Mouse (Mus musculus) limb, embryonic 10.5 days (tissue): Measurements from ENCODE around the gene Gmeb1. TPM values are rescaled to one million over a fixed set of nuclear protein-coding genes. Genes with fewer than 3 reads are reported as not detected.
"Not testable (repeated sequence)": the region's sequence is repeated elsewhere in the genome, so short reads cannot be mapped to it uniquely, and the experiment has no call there.

ENCODE experiments used
- DNase-seq: peaks from one replicate; pipeline ENCODE4 v3.0.0-alpha.2; 2017; ENCODE audit warnings: low spot score
- H3K27ac ChIP-seq: fragments of 300-500 bp; sonication (generic); 2 replicates; pipeline ENCODE4 v1.5.1; 2016; ENCODE audit warnings: mild to moderate bottlenecking
- H3K27me3 ChIP-seq: fragments of 300-500 bp; sonication (generic); 2 replicates; pipeline ENCODE4 v1.6.1; 2016; ENCODE audit warnings: low read depth, mild to moderate bottlenecking; ENCODE audit not compliant: poor library complexity, severe bottlenecking
- H3K36me3 ChIP-seq: fragments of 300-500 bp; sonication (generic); 2 replicates; pipeline ENCODE4 v1.6.1; 2016; ENCODE audit warnings: mild to moderate bottlenecking, moderate library complexity
- H3K4me1 ChIP-seq: fragments of 300-500 bp; sonication (generic); 2 replicates; pipeline ENCODE4 v1.6.1; 2016
- H3K4me3 ChIP-seq: fragments of 300-500 bp; sonication (generic); 2 replicates; pipeline ENCODE4 v1.5.1; 2016; ENCODE audit warnings: mild to moderate bottlenecking, moderate library complexity
- H3K9me3 ChIP-seq: fragments of 300-500 bp; sonication (generic); replicated peaks from 2 replicates; pipeline ENCODE4 v1.6.1; 2016; ENCODE audit warnings: mild to moderate bottlenecking
- WGBS: fragments of 180-500 bp; shearing (Covaris S2); methylation state at CpG from one replicate; pipeline ENCODE4 v1.1.7; 2016; 5-methylcytosine and 5-hydroxymethylcytosine counted together
- polyA plus RNA-seq: library from polyadenylated mRNA; unstranded; fragments of >200 nt; fragmentation: Nextera tagmentation; extraction: Ambion mirVana; gene quantifications from 2 replicates; pipeline ENCODE4 v1.2.1, GENCODE M21; 2016

The Gmeb1 gene
- 48.2 and 49.0 TPM in 2 replicates for polyA plus RNA-seq

GRCm38 (mm10) chr4:132261514-132262357, at the start of gene Gmeb1:
Gene Gmeb1 (minus strand): TSS chr4:132261602.
- Histone ChIP-seq H3K36me3 (no peaks in the 10 kb centered on the region), H3K4me1 (peaks cover 25% of the 10 kb centered on the region), H3K27me3 (no peaks in the 10 kb centered on the region), H3K27ac (peak within 1 kb of the TSS; percentile 99), H3K4me3 (peak within 1 kb of the TSS; percentile 91), H3K9me3 (no peaks in the 10 kb centered on the region)
- peak; percentile 89 for DNase-seq
- WGBS = 20% methylated on average over 46 of the region's 49 CpGs

GRCm38 (mm10) chr4:132309849-132310472, 48.6 kb upstream of the Gmeb1 start:
- DNase-seq = peak; percentile 43
- Histone ChIP-seq H3K36me3 (peaks cover 57% of the 10 kb centered on the region), H3K9me3 (no peaks in the 10 kb centered on the region), H3K4me1 (peaks cover 9% of the 10 kb centered on the region), H3K27ac (0 out of 2 replicates have a peak overlapping the region, but pooled peaks have one; percentile 6), H3K4me3 (peak overlapping the region; percentile 91), H3K27me3 (no peaks in the 10 kb centered on the region)
- 33% methylated on average over 10 of the region's 10 CpGs for WGBS

- Histone ChIP-seq H3K4me1 (peaks cover 9% of the 10 kb centered on the region), H3K9me3 (no peaks in the 10 kb centered on the region), H3K27ac (peak overlapping the region; percentile 95), H3K27me3 (no peaks in the 10 kb centered on the region), H3K4me3 (peak overlapping the region; percentile 91), H3K36me3 (peaks cover 52% of the 10 kb centered on the region)
- DNase-seq = no peak
- 1% methylated on average over 15 of the region's 15 CpGs for WGBS
Observed at GRCm38 (mm10) chr4:132309140-132309848, 47.9 kb upstream of the Gmeb1 start.

GRCm38 (mm10) chr4:132308437-132309139, 47.2 kb upstream of the Gmeb1 start:
- no peaks in the 10 kb centered on the region for H3K9me3 ChIP-seq
- whole genome bisulfite sequencing = 1% methylated on average over 41 of the region's 41 CpGs
- H3K27me3 ChIP-seq = no peaks in the 10 kb centered on the region
- peak overlapping the region; percentile 95 for H3K27ac ChIP-seq
- peak overlapping the region; percentile 91 for H3K4me3 ChIP-seq
- peak; percentile 85 for DNase-seq
- peaks cover 9% of the 10 kb centered on the region for H3K4me1 ChIP-seq
- H3K36me3 ChIP-seq = peaks cover 45% of the 10 kb centered on the region

- no peaks in the 10 kb centered on the region for H3K27me3 ChIP-seq
- peaks cover 20% of the 10 kb centered on the region for H3K36me3 ChIP-seq
- peaks cover 24% of the 10 kb centered on the region for H3K4me1 ChIP-seq
- WGBS = 79% methylated on average over 6 of the region's 6 CpGs
- no peaks in the 10 kb centered on the region for H3K9me3 ChIP-seq
- DNase-seq = no peak
- H3K27ac ChIP-seq = no peak overlapping the region
- H3K4me3 ChIP-seq = no peak overlapping the region
Observed at GRCm38 (mm10) chr4:132306004-132306403, 44.6 kb upstream of the Gmeb1 start.

- Histone ChIP-seq H3K9me3 (no peaks in the 10 kb centered on the region), H3K4me3 (no peak overlapping the region), H3K27me3 (no peaks in the 10 kb centered on the region), H3K36me3 (peaks cover 13% of the 10 kb centered on the region), H3K4me1 (peaks cover 24% of the 10 kb centered on the region), H3K27ac (no peak overlapping the region)
- WGBS = 90% methylated on average over 8 of the region's 8 CpGs
- DNase-seq = no peak
Observed at GRCm38 (mm10) chr4:132305276-132305675, 43.9 kb upstream of the Gmeb1 start.

- Histone ChIP-seq H3K4me3 (peak overlapping the region; percentile 54), H3K27ac (peak overlapping the region; percentile 38; the same call in 1 of the 2 replicates), H3K4me1 (peaks cover 14% of the 10 kb centered on the region)
- 43% methylated on average over 6 of the region's 6 CpGs for WGBS
- not testable (repeated sequence) for H3K27me3 ChIP-seq, H3K9me3 ChIP-seq, H3K36me3 ChIP-seq, DNase-seq
Observed at GRCm38 (mm10) chr4:132303484-132303883, 42.1 kb upstream of the Gmeb1 start.

GRCm38 (mm10) chr4:132302939-132303479, 41.6 kb upstream of the Gmeb1 start, which contains the start of gene Rab42:
Gene Rab42 (minus strand): TSS chr4:132303385.
- WGBS = 2% methylated on average over 31 of the region's 31 CpGs
- peak within 1 kb of the TSS; percentile 38 for H3K27ac ChIP-seq

GRCm38 (mm10) chr4:132301965-132302938, 40.9 kb upstream of the Gmeb1 start:
- no peaks in the 10 kb centered on the region for H3K27me3 ChIP-seq
- WGBS = 64% methylated on average over 16 of the region's 16 CpGs
- no peak for DNase-seq
- no peaks in the 10 kb centered on the region for H3K36me3 ChIP-seq
- H3K9me3 ChIP-seq = no peaks in the 10 kb centered on the region
- peak overlapping the region; percentile 38 for H3K27ac ChIP-seq
- H3K4me3 ChIP-seq = peak overlapping the region; percentile 54
- H3K4me1 ChIP-seq = peaks cover 14% of the 10 kb centered on the region

More at GRCm38 (mm10) chr4:132302939-132303479, 41.6 kb upstream of the Gmeb1 start, which contains the start of gene Rab42:
- DNase-seq = peak; percentile 78
- no peaks in the 10 kb centered on the region for H3K27me3 ChIP-seq
- peak within 1 kb of the TSS; percentile 54 for H3K4me3 ChIP-seq
- no peaks in the 10 kb centered on the region for H3K36me3 ChIP-seq
- H3K9me3 ChIP-seq = no peaks in the 10 kb centered on the region
- peaks cover 14% of the 10 kb centered on the region for H3K4me1 ChIP-seq

GRCm38 (mm10) chr4:132301486-132301885, 40.1 kb upstream of the Gmeb1 start:
- Histone ChIP-seq H3K27me3 (no peaks in the 10 kb centered on the region), H3K36me3 (no peaks in the 10 kb centered on the region), H3K4me1 (peaks cover 14% of the 10 kb centered on the region), H3K9me3 (no peaks in the 10 kb centered on the region), H3K27ac (no peak overlapping the region), H3K4me3 (no peak overlapping the region)
- DNase-seq = no peak
- 91% methylated on average over 6 of the region's 6 CpGs for WGBS

- DNase-seq = no peak
- no peak overlapping the region for H3K27ac ChIP-seq
- 97% methylated on average over 1 of the region's 1 CpGs for WGBS
- no peaks in the 10 kb centered on the region for H3K9me3 ChIP-seq
- H3K4me1 ChIP-seq = peaks cover 18% of the 10 kb centered on the region
- no peaks in the 10 kb centered on the region for H3K36me3 ChIP-seq
- H3K27me3 ChIP-seq = no peaks in the 10 kb centered on the region
- H3K4me3 ChIP-seq = no peak overlapping the region
Observed at GRCm38 (mm10) chr4:132299849-132300248, 38.4 kb upstream of the Gmeb1 start.
